Mouse (Mus musculus): ENCODE data around the gene Kl.

GRCm38 (mm10) chr5:150952669-150953521, 488 bp downstream of the Kl start:
- TF ChIP-seq CTCF (IDR thresholded peaks at IDR 0.05; ENCODE audit: control insufficient read depth, insufficient read depth, insufficient replicate concordance, low read depth, low read length): no peak
- no peak for TF ChIP-seq POLR2A (IDR thresholded peaks at IDR 0.05; ENCODE audit: control insufficient read depth, low read depth, low read length)
